Mouse (Mus musculus) thymus, postnatal 0 days (tissue): ENCODE results near the gene Gm2237. TPM values are rescaled to one million over a fixed set of nuclear protein-coding genes. Genes with fewer than 3 reads are reported as not detected.
"Not testable (repeated sequence)": the region's sequence is repeated elsewhere in the genome, so short reads cannot be mapped to it uniquely, and the experiment has no call there.

ENCODE experiments used
- DNase-seq: peaks from one replicate; pipeline ENCODE4 v3.0.0-alpha.2; 2015; ENCODE audit warnings: low spot score
- polyA plus RNA-seq: library from polyadenylated mRNA; unstranded; fragments of >200 nt; fragmentation: Nextera tagmentation; extraction: Ambion mirVana; gene quantifications from 2 replicates; pipeline ENCODE4 v1.2.1, GENCODE M21; 2015

The Gm2237 gene
- 0.75 and 1.2 TPM in 2 replicates for polyA plus RNA-seq

GRCm38 (mm10) chr14:19584804-19585667 is at the start of gene Gm2237:
Gene Gm2237, minus strand, starts transcription at chr14:19585135.
- not testable (repeated sequence) for DNase-seq

DNA sequence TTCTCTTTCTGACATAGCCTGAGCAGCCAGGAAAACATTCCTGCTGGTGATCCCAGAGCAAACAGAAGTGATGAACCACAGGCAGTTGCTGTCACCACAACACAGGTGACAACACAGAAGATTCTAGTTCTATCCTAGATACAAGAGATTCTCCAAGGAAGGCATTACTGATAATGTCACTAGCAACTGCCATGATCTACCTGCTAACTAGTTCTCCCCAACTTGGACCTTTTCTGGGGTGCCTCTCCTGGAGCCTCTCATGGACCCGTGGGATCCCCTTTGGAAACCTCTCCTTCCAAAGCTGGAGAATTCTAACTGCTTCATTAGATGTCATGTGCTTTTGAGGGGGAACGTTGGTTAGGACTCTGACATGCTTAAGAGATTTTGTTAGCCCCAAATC is 17.5 kb upstream of the Gm2237 start, which contains the start of gene Gm5458:
Gene Gm5458 (minus strand): TSS at position 101 of the 400 bp plus-strand sequence.
- not testable (repeated sequence) for DNase-seq

GRCm38 (mm10) chr14:19549863-19550262 is 35.1 kb downstream of the Gm2237 start, which contains the start of gene Gm2244:
Gene Gm2244, minus strand, starts transcription at chr14:19549963.
- DNase-seq = not testable (repeated sequence)

Other genes starting within 250 kb of the Gm2237 start
- not detected in 2 replicates for gene Gm21738, start 166.2 kb downstream of the Gm2237 start, polyA plus RNA-seq
- not detected in 2 replicates for gene Gm2244, start 35.2 kb downstream of the Gm2237 start, polyA plus RNA-seq
- not detected in 2 replicates for gene Gm5458, start 17.4 kb upstream of the Gm2237 start, polyA plus RNA-seq
- gene Nid2, start 166.1 kb upstream of the Gm2237 start, polyA plus RNA-seq = 8.4 and 10.6 TPM in 2 replicates
- 206 and 214 TPM in 2 replicates for gene Rtraf, start 238.7 kb upstream of the Gm2237 start, polyA plus RNA-seq